Mouse (Mus musculus) midbrain, embryonic 16.5 days (tissue): ENCODE results near the gene Rnf44. TPM values are rescaled to one million over a fixed set of nuclear protein-coding genes. Genes with fewer than 3 reads are reported as not detected.

ENCODE experiments used
- ATAC-seq: fragments of 200-750 bp; cut with Nextera tagmentation; 2 replicates; pipeline ENCODE4 v1.8.0; 2017; ENCODE audit warnings: moderate TSS enrichment
- H3K27ac ChIP-seq: fragments of 300-500 bp; sonication (generic); 2 replicates; pipeline ENCODE4 v1.5.1; 2014; ENCODE audit warnings: mild to moderate bottlenecking, low read length, mixed read lengths
- H3K27me3 ChIP-seq: fragments of 300-500 bp; sonication (generic); 2 replicates; pipeline ENCODE4 v1.6.1; 2014; ENCODE audit warnings: low read depth, low read length, mixed read lengths; ENCODE audit not compliant: control insufficient read depth, insufficient read depth
- H3K36me3 ChIP-seq: fragments of 300-500 bp; sonication (generic); 2 replicates; pipeline ENCODE4 v1.6.1; 2014; ENCODE audit warnings: mild to moderate bottlenecking, low read length, moderate library complexity, mixed read lengths; ENCODE audit not compliant: control insufficient read depth, insufficient read depth
- H3K4me1 ChIP-seq: fragments of 300-500 bp; sonication (generic); 2 replicates; pipeline ENCODE4 v1.6.1; 2014; ENCODE audit warnings: mild to moderate bottlenecking, low read length, mixed read lengths; ENCODE audit not compliant: control insufficient read depth, insufficient read depth
- H3K4me2 ChIP-seq: fragments of 300-500 bp; sonication (generic); 2 replicates; pipeline ENCODE4 v1.6.1; 2014; ENCODE audit warnings: mild to moderate bottlenecking, low read length, mixed read lengths
- H3K4me3 ChIP-seq: fragments of 300-500 bp; sonication (generic); 2 replicates; pipeline ENCODE4 v1.5.1; 2014; ENCODE audit warnings: low read depth, mild to moderate bottlenecking, low read length, moderate library complexity, mixed read lengths
- H3K9ac ChIP-seq: fragments of 300-500 bp; sonication (generic); 2 replicates; pipeline ENCODE4 v1.6.1; 2014; ENCODE audit warnings: low read depth, low read length, mixed read lengths
- H3K9me3 ChIP-seq: fragments of 300-500 bp; sonication (generic); replicated peaks from 2 replicates; pipeline ENCODE4 v1.6.1; 2014; ENCODE audit warnings: mild to moderate bottlenecking, low read length, mixed read lengths; ENCODE audit not compliant: control insufficient read depth, poor library complexity, severe bottlenecking
- WGBS: fragments of 180-500 bp; shearing (Covaris S2); extraction: QIAGEN DNeasy Blood & Tissue Kit; methylation state at CpG from one replicate; pipeline ENCODE4 v1.1.7; 2014; 5-methylcytosine and 5-hydroxymethylcytosine counted together
- polyA plus RNA-seq: library from polyadenylated mRNA; unstranded; fragments of >200 nt; fragmentation: Nextera tagmentation; extraction: Ambion mirVana; gene quantifications from 2 replicates; pipeline ENCODE4 v1.2.1, GENCODE M21; 2015

The Rnf44 gene
- polyA plus RNA-seq, 1 experiment from 2014 or later = 65.3 TPM

DNA sequence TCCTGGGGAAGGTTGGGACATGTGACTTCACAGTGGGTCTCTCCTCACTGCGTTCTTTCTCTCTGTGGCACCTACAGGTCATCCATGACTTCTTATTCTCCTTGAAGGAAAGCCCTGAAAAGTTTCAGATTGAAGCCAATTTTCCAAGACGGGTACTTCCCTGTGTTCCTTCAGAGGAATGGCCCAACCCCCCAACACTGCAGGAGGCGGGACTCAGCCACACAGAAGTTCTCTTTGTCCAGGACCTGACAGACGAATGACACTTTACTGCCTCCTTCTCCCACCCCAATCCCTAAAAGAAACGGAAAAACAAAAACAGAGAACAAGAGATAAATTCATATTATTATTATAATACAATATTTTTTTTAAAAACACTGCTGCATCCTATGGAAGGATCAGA lies 32.8 kb downstream of the Rnf44 start:
- no peak for ATAC-seq
- Histone ChIP-seq H3K9ac (no peak overlapping the region), H3K36me3 (peaks cover 40% of the 10 kb centered on the region), H3K4me2 (no peak overlapping the region), H3K27ac (no peak overlapping the region), H3K27me3 (no peaks in the 10 kb centered on the region), H3K9me3 (no peaks in the 10 kb centered on the region), H3K4me1 (no peaks in the 10 kb centered on the region), H3K4me3 (no peak overlapping the region)
- WGBS = 69% methylated on average over 5 of the region's 5 CpGs

DNA sequence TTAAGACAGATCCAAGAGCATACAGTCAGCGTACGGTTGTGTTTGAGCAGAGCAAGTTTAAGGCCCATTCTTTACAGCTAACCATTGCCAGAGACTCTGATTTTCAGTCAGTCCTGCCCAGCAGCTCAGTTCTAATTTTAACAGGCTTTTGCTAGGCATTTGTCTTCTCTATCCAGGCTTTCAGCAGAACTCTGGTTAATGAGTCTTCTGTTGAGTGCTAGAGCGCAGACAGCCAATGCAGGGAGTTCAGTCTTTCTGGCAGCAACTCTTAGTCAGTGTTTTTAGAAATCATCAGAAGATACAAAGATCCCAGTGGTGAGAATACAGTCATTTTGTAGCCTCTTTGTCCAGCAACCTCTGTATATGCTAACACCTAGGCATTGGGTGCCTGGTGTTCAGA lies 43.2 kb downstream of the Rnf44 start:
- Histone ChIP-seq H3K9ac (no peak overlapping the region), H3K4me1 (no peaks in the 10 kb centered on the region), H3K9me3 (no peaks in the 10 kb centered on the region), H3K36me3 (peaks cover 62% of the 10 kb centered on the region), H3K4me3 (no peak overlapping the region), H3K4me2 (no peak overlapping the region), H3K27ac (no peak overlapping the region), H3K27me3 (no peaks in the 10 kb centered on the region)
- ATAC-seq = no peak
- 98% methylated on average over 3 of the region's 3 CpGs for WGBS

DNA sequence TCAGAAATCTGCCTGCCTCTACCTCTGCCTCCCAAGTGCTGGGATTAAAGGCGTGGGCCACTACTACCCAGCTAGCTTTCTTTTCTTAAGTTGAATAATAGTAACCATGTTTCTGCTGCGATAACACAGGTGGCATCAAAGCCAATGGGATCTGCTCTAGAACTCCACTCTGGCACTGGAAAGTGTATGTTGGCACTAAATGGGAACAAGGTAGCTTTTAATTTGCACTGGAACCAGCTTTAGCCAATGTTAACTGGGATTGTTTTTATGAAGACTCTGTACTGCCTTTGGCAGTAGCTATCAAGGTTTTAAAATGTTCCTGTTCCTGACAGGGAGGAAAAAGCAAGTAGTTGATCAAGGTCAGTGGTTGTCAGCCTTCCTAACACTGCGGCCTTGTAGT lies 58.7 kb downstream of the Rnf44 start:
- no peaks in the 10 kb centered on the region for H3K4me1 ChIP-seq
- no peaks in the 10 kb centered on the region for H3K27me3 ChIP-seq
- WGBS = 94% methylated on average over 3 of the region's 3 CpGs
- no peaks in the 10 kb centered on the region for H3K9me3 ChIP-seq
- H3K4me2 ChIP-seq = no peak overlapping the region
- H3K27ac ChIP-seq = no peak overlapping the region
- no peak overlapping the region for H3K4me3 ChIP-seq
- no peak overlapping the region for H3K9ac ChIP-seq
- H3K36me3 ChIP-seq = peaks cover 9% of the 10 kb centered on the region
- ATAC-seq = no peak

DNA sequence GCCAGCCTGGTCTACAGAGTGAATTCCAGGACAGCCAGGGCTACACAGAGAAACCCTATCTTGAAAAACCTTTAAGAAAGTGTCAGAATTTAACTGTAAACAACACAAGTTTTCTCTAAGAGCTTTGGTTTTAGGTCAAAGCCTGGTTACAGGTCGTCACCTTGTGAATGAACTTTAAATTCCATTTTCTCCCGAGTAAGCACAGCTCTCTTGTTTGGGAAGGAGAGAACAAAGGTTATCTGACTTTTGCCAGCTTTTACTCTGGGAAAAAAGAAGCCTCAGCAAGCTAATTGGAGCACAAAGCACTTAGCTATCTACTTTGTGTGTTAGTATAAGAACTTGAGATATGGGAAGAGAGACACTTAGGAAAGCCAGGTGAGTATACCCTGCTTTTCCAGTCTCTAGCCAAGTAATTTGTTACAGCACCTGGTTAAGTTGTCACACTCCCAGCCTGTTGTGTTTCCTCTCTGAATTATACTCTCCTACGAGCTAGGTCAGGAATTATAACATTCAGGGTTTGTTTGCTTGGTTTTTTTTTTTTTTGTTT lies 60.9 kb downstream of the Rnf44 start:
- peaks cover 2% of the 10 kb centered on the region; the same call in 1 of the 2 replicates for H3K36me3 ChIP-seq
- no peak overlapping the region for H3K27ac ChIP-seq
- no peaks in the 10 kb centered on the region for H3K4me1 ChIP-seq
- H3K27me3 ChIP-seq = no peaks in the 10 kb centered on the region
- WGBS = 69% methylated on average over 3 of the region's 3 CpGs
- ATAC-seq = no peak
- H3K4me3 ChIP-seq = no peak overlapping the region
- no peaks in the 10 kb centered on the region for H3K9me3 ChIP-seq
- H3K4me2 ChIP-seq = no peak overlapping the region
- H3K9ac ChIP-seq = no peak overlapping the region

Other genes starting within 250 kb of the Rnf44 start
- gene Thoc3, start 225.1 kb downstream of the Rnf44 start, polyA plus RNA-seq = 107 and 110 TPM in 2 replicates
- 22.3 and 25.6 TPM in 2 replicates for gene Simc1, start 190.1 kb downstream of the Rnf44 start, polyA plus RNA-seq
- 271 and 272 TPM in 2 replicates for gene 4833439L19Rik, start 128.5 kb downstream of the Rnf44 start, polyA plus RNA-seq
- 114 TPM in 2 replicates for gene Arl10, start 118.9 kb downstream of the Rnf44 start, polyA plus RNA-seq
- 61.7 and 68.0 TPM in 2 replicates for gene Nop16, start 103.8 kb downstream of the Rnf44 start, polyA plus RNA-seq
- 225 and 240 TPM in 2 replicates for gene Higd2a, start 103.7 kb downstream of the Rnf44 start, polyA plus RNA-seq
- 220 and 232 TPM in 2 replicates for gene Cltb, start 82.6 kb downstream of the Rnf44 start, polyA plus RNA-seq
- gene Faf2, start 72.1 kb downstream of the Rnf44 start, polyA plus RNA-seq = 57.5 and 60.4 TPM in 2 replicates
- 0.22 and 0.36 TPM in 2 replicates for gene Cdhr2, start 7.6 kb upstream of the Rnf44 start, polyA plus RNA-seq
- gene Gprin1, start 56.0 kb upstream of the Rnf44 start, polyA plus RNA-seq = 5.5 and 6.6 TPM in 2 replicates
- gene Sncb, start 72.7 kb upstream of the Rnf44 start, polyA plus RNA-seq = 68.2 and 97.6 TPM in 2 replicates
- not detected in 2 replicates for gene Eif4e1b, start 90.1 kb upstream of the Rnf44 start, polyA plus RNA-seq
- 60.1 and 67.7 TPM in 2 replicates for gene Tspan17, start 95.5 kb upstream of the Rnf44 start, polyA plus RNA-seq